Mouse (Mus musculus): Measurements from ENCODE around the gene Hormad2.

The Hormad2 gene

GRCm38 (mm10) chr11:4446195-4446868, 5.4 kb upstream of the Hormad2 start:
- DNase-seq (ENCODE audit: low spot score in 2 of 2): no peak

- DNase-seq (ENCODE audit: low spot score in 2 of 2): no peak
These were observed 1.4 kb upstream of the Hormad2 start for GRCm38 (mm10) chr11:4442280-4442679.

GRCm38 (mm10) chr11:4438211-4438610, 2.7 kb downstream of the Hormad2 start:
- no peak for DNase-seq (ENCODE audit: low spot score in 2 of 2)

GRCm38 (mm10) chr11:4437318-4437717, 3.6 kb downstream of the Hormad2 start:
- DNase-seq (ENCODE audit: low spot score in 2 of 2): no peak

- no peak for DNase-seq (ENCODE audit: low spot score in 2 of 2)
These were observed 4.3 kb downstream of the Hormad2 start for GRCm38 (mm10) chr11:4436631-4437030.

GRCm38 (mm10) chr11:4434461-4434860, 6.4 kb downstream of the Hormad2 start:
- DNase-seq (ENCODE audit: low spot score in 2 of 2): no peak

GRCm38 (mm10) chr11:4423818-4424217, 17.1 kb downstream of the Hormad2 start:
- peak in 1 of 2 experiments; percentile 7 for DNase-seq (ENCODE audit: low spot score in 2 of 2)

- peak; percentile 18 to 21 for DNase-seq (ENCODE audit: low spot score in 2 of 2)
These were observed 18.1 kb downstream of the Hormad2 start for GRCm38 (mm10) chr11:4422494-4423425.

GRCm38 (mm10) chr11:4421933-4422488, 18.9 kb downstream of the Hormad2 start:
- peak in 1 of 2 experiments; percentile 15 for DNase-seq (ENCODE audit: low spot score in 2 of 2)

- DNase-seq (ENCODE audit: low spot score in 2 of 2): no peak
These were observed 22.9 kb downstream of the Hormad2 start for GRCm38 (mm10) chr11:4417986-4418385.

- DNase-seq (ENCODE audit: low spot score in 2 of 2): no peak
These were observed 28.6 kb downstream of the Hormad2 start for GRCm38 (mm10) chr11:4412294-4412693.

- no peak for DNase-seq (ENCODE audit: low spot score in 2 of 2)
These were observed 36.6 kb downstream of the Hormad2 start for GRCm38 (mm10) chr11:4404277-4404676.

GRCm38 (mm10) chr11:4403381-4403780, 37.5 kb downstream of the Hormad2 start:
- DNase-seq (ENCODE audit: low spot score in 2 of 2): no peak

- DNase-seq (ENCODE audit: low spot score in 2 of 2): no peak
These were observed 39.7 kb downstream of the Hormad2 start for GRCm38 (mm10) chr11:4401251-4401650.

GRCm38 (mm10) chr11:4394226-4394625, 46.7 kb downstream of the Hormad2 start:
- no peak for DNase-seq (ENCODE audit: low spot score in 2 of 2)

GRCm38 (mm10) chr11:4388018-4388417, 52.9 kb downstream of the Hormad2 start:
- no peak for DNase-seq (ENCODE audit: low spot score in 2 of 2)

- no peak for DNase-seq (ENCODE audit: low spot score in 2 of 2)
These were observed 58.6 kb downstream of the Hormad2 start for GRCm38 (mm10) chr11:4382321-4382720.

- DNase-seq (ENCODE audit: low spot score in 2 of 2): no peak
These were observed 61.0 kb downstream of the Hormad2 start for GRCm38 (mm10) chr11:4379857-4380256.

GRCm38 (mm10) chr11:4366389-4366788, 74.5 kb downstream of the Hormad2 start:
- DNase-seq (ENCODE audit: low spot score in 2 of 2): no peak

- no peak for DNase-seq (ENCODE audit: low spot score in 2 of 2)
These were observed 85.5 kb downstream of the Hormad2 start for GRCm38 (mm10) chr11:4355430-4355829.

GRCm38 (mm10) chr11:4352637-4353036, 88.3 kb downstream of the Hormad2 start:
- DNase-seq (ENCODE audit: low spot score in 2 of 2): no peak

- peak in 1 of 2 experiments; percentile 19 for DNase-seq (ENCODE audit: low spot score in 2 of 2)
These were observed 97.0 kb downstream of the Hormad2 start for GRCm38 (mm10) chr11:4343926-4344325.

All from thymus, postnatal 10 days (tissue).